Mouse (Mus musculus) heart, embryonic 12.5 days (tissue): ENCODE data around the gene Shisa4. TPM values are rescaled to one million over a fixed set of nuclear protein-coding genes. Genes with fewer than 3 reads are reported as not detected.
"Not testable (repeated sequence)": the region's sequence is repeated elsewhere in the genome, so short reads cannot be mapped to it uniquely, and the experiment has no call there.

ENCODE experiments used
- ATAC-seq: fragments of 200-750 bp; cut with Nextera tagmentation; 2 replicates; pipeline ENCODE4 v1.8.0; 2017; ENCODE audit warnings: moderate TSS enrichment, moderate library complexity; ENCODE audit not compliant: insufficient number of reproducible peaks, low FRiP score
- H3K27ac ChIP-seq: fragments of 300-500 bp; sonication (generic); 2 replicates; pipeline ENCODE4 v1.5.1; 2016; ENCODE audit warnings: mild to moderate bottlenecking, moderate library complexity; ENCODE audit not compliant: poor library complexity, severe bottlenecking
- H3K27me3 ChIP-seq: fragments of 300-500 bp; sonication (generic); replicated peaks from 2 replicates; pipeline ENCODE4 v1.6.1; 2016; ENCODE audit warnings: mild to moderate bottlenecking, moderate library complexity
- H3K36me3 ChIP-seq: fragments of 300-500 bp; sonication (generic); 2 replicates; pipeline ENCODE4 v1.6.1; 2016; ENCODE audit warnings: mild to moderate bottlenecking, moderate library complexity
- H3K4me1 ChIP-seq: fragments of 300-500 bp; sonication (generic); replicated peaks from 2 replicates; pipeline ENCODE4 v1.6.1; 2016; ENCODE audit warnings: mild to moderate bottlenecking
- H3K4me2 ChIP-seq: fragments of 300-500 bp; sonication (generic); 2 replicates; pipeline ENCODE4 v1.6.1; 2016; ENCODE audit warnings: mild to moderate bottlenecking, moderate library complexity
- H3K4me3 ChIP-seq: fragments of 300-500 bp; sonication (generic); 2 replicates; pipeline ENCODE4 v1.5.1; 2016; ENCODE audit warnings: mild to moderate bottlenecking
- H3K9ac ChIP-seq: fragments of 300-500 bp; sonication (generic); 2 replicates; pipeline ENCODE4 v1.6.1; 2016; ENCODE audit warnings: mild to moderate bottlenecking, moderate library complexity
- H3K9me3 ChIP-seq: fragments of 300-500 bp; sonication (generic); replicated peaks from 2 replicates; pipeline ENCODE4 v1.6.1; 2016; ENCODE audit warnings: mild to moderate bottlenecking, moderate library complexity
- WGBS: fragments of 180-500 bp; shearing (Covaris S2); methylation state at CpG from one replicate; pipeline ENCODE4 v1.1.7; 2016; 5-methylcytosine and 5-hydroxymethylcytosine counted together
- polyA plus RNA-seq: library from polyadenylated mRNA; unstranded; fragments of >200 nt; fragmentation: Nextera tagmentation; extraction: Ambion mirVana; gene quantifications from 2 replicates; pipeline ENCODE4 v1.2.1, GENCODE M21; 2016

Gene Shisa4
- polyA plus RNA-seq, 1 experiment from 2014 or later = 33.3 TPM

DNA sequence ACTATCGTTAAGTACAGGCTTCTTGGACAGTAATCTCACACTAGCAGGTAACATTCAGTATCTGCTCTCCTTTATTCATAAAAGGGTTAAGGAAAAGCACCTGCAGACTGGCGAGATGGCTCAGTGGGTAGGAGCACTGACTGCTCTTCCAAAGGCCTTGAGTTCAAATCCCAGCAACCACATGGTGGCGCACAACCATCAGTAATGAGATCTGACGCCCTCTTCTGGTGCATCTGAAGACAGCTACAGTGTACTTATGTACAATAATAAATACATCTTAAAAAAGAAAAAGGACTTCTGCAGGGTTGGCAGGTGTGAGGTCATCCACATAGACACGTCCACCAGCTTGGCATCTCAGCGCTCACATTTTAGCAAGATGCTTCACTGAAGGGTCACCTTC lies 6.5 kb upstream of the Shisa4 start:
- not testable (repeated sequence) for H3K27me3 ChIP-seq, H3K9ac ChIP-seq, ATAC-seq, H3K9me3 ChIP-seq, H3K4me3 ChIP-seq, H3K27ac ChIP-seq, H3K4me2 ChIP-seq
- H3K4me1 ChIP-seq = peaks cover 34% of the 10 kb centered on the region
- 48% methylated on average over 6 of the region's 6 CpGs for WGBS
- peaks cover 45% of the 10 kb centered on the region for H3K36me3 ChIP-seq

DNA sequence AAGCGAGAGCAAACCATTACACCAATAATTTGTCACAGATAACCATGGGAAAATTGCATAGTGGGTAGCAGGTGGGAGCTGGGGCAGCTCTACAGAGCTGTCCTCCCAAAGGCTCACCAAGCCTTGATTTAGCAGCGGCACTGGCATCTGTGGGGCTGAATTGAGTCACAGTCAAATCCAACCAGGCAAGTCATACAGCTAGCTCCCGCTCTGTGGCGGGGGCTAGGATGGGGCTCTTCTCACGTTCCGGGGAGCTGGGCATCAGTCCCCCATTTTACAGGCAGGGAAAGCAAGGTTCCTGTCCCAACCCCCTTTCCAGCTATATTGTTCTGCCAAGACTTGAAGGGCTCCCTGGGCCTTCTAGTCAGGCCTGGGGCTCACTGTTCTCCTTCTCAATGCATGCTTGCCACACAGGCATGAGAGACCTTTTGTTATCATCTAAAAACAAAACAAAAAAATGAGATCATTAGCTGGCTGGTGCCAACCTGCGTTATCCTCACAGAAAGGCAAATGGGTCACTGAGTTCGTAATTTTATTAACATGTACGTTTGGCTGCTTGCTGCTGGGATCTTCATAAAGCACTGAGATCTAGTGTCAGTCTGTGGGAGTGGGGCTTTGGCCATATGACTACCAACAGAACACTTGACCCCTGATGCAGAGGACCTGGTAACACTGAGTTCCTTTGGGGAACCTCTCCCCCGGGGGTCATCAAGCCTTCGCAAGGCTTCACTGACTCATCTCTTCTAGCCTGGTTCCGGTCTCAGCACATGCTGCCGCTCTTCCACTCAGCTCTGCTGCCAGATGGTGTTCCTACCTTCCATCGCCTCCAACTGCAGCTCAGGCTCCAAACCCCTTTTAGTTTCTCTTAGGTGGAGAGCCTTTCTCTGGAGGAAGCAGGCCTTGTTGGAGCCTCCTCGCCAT lies 5.3 kb upstream of the Shisa4 start:
- H3K27ac ChIP-seq = no peak overlapping the region
- H3K4me3 ChIP-seq = no peak overlapping the region
- no peak overlapping the region for H3K4me2 ChIP-seq
- no peak for ATAC-seq
- no peaks in the 10 kb centered on the region for H3K9me3 ChIP-seq
- WGBS = 72% methylated on average over 15 of the region's 15 CpGs
- no peak overlapping the region for H3K9ac ChIP-seq
- peaks cover 37% of the 10 kb centered on the region for H3K4me1 ChIP-seq
- H3K27me3 ChIP-seq = no peaks in the 10 kb centered on the region
- peaks cover 33% of the 10 kb centered on the region for H3K36me3 ChIP-seq

DNA sequence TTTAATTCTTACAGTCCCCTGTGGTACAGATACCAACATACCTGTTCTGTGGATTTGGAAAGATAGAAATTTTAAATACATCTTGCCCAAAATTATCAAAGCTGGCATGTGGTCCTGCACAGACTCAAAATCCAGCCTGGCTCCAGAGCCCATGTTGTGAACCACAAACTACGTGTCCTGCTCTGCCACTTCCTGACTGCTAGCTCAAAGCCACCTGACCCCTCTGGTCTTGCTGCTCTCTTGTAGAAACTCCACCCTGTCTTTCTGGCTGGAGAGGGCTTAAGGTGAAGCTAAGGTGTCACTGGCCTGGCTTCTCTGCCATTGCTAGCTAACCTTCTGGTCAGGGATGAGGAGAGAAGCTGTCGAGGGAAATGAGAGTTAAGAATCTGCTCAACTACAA lies 4.0 kb upstream of the Shisa4 start:
- no peaks in the 10 kb centered on the region for H3K27me3 ChIP-seq
- H3K4me2 ChIP-seq = no peak overlapping the region
- no peak overlapping the region for H3K4me3 ChIP-seq
- 48% methylated on average over 2 of the region's 2 CpGs for WGBS
- no peak for ATAC-seq
- H3K4me1 ChIP-seq = peaks cover 46% of the 10 kb centered on the region
- H3K9me3 ChIP-seq = no peaks in the 10 kb centered on the region
- H3K27ac ChIP-seq = no peak overlapping the region
- no peak overlapping the region for H3K9ac ChIP-seq
- H3K36me3 ChIP-seq = peaks cover 21% of the 10 kb centered on the region

DNA sequence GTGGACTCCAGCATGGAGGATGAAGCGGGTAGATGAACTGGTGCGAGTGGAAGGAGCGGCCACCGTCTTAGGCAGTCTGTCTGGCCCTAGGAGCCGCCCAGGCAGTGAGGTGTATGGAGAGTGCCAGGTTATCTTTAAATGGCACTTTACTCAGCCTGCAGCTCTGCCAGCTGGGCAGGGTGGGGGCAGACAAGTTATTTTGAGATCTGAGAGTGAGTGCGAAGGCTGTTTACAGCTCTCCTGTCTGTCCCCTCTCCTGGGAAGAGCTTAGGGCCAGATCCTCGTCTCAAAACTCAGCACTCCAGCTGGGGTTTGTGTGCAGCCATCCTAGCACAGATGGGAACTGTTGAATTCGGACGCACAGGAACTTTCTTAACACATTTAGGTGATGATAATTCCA lies 3.5 kb upstream of the Shisa4 start:
- no peaks in the 10 kb centered on the region for H3K27me3 ChIP-seq
- no peak overlapping the region for H3K4me3 ChIP-seq
- H3K27ac ChIP-seq = 0 out of 2 replicates have a peak overlapping the region, but pooled peaks have one; percentile 34
- ATAC-seq = no peak
- no peaks in the 10 kb centered on the region for H3K9me3 ChIP-seq
- peak overlapping the region; percentile 48 for H3K4me2 ChIP-seq
- H3K36me3 ChIP-seq = peaks cover 16% of the 10 kb centered on the region
- 33% methylated on average over 9 of the region's 9 CpGs for WGBS
- H3K4me1 ChIP-seq = peaks cover 49% of the 10 kb centered on the region
- peak overlapping the region; percentile 33; the same call in 1 of the 2 replicates for H3K9ac ChIP-seq

DNA sequence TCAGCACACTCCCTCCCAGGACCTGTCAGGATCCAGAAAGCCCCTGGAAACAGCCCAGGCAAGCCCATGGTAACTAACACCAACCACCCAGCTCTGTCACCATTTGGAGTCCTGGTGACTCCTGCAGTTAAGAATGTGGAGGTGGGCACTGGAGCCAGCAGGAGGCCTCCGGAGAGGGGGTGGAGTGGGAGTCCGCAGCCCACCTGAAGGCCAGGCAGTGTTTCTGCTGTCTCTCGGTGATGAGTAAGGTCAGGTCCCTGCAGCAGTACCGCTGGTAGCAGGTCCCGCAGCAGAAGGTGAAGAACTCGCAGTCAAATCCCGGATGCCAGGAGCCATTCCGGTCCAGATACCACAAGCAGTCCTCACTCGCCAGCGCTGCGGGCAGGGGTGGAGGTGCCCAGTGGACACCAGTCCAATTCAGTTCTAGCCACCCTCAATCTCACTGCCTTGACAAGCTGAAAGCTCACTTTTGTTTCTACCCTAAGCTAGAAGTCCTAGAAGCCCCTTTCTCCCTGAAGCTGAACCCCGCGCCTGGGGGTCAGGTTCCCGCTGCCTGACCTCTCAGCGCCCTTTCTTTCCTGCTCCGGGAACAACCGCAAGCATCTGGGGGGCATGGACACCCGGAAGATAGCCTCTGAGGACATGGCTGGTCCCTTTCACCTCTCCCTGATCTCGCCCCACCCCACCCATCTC lies 716 bp downstream of the Shisa4 start:
- H3K4me3 ChIP-seq = peak overlapping the region; percentile 72
- H3K4me1 ChIP-seq = peaks cover 45% of the 10 kb centered on the region
- no peaks in the 10 kb centered on the region for H3K9me3 ChIP-seq
- peaks cover 9% of the 10 kb centered on the region for H3K27me3 ChIP-seq
- peak overlapping the region; percentile 87 for H3K9ac ChIP-seq
- WGBS = 1% methylated on average over 19 of the region's 19 CpGs
- peak overlapping the region; percentile 97 for H3K4me2 ChIP-seq
- no peaks in the 10 kb centered on the region for H3K36me3 ChIP-seq
- ATAC-seq = no peak
- H3K27ac ChIP-seq = peak overlapping the region; percentile 38; the same call in 1 of the 2 replicates

DNA sequence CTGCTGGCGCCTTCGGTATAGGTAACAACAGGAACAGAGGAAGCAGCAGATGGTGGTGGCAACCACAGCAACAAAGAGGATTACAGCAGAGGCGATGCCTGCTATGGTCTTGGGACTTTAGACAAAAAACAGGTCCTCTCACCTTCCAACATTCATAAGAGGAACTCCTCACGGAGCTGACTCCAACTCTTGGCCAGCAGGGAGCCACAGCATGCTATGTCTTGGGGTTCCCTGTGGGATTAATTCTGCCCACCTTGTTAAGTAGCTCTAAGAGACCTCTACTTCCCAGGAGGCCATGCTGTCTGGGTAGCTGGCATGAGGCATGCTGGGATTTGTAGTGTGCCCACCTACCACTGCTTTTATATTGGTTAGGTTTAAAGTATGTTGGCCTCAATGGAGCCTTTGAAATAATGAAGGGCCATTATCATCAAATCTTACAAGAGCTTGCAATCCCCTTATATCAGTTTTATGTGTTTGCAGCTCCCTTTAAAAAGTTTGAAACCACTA lies 1.8 kb downstream of the Shisa4 start:
- Histone ChIP-seq H3K27ac (no peak overlapping the region), H3K4me3 (no peak overlapping the region), H3K4me2 (no peak overlapping the region), H3K27me3 (peaks cover 13% of the 10 kb centered on the region), H3K9ac (no peak overlapping the region), H3K36me3 (no peaks in the 10 kb centered on the region), H3K9me3 (no peaks in the 10 kb centered on the region), H3K4me1 (peaks cover 40% of the 10 kb centered on the region)
- whole genome bisulfite sequencing = 61% methylated on average over 4 of the region's 4 CpGs
- ATAC-seq = no peak

DNA sequence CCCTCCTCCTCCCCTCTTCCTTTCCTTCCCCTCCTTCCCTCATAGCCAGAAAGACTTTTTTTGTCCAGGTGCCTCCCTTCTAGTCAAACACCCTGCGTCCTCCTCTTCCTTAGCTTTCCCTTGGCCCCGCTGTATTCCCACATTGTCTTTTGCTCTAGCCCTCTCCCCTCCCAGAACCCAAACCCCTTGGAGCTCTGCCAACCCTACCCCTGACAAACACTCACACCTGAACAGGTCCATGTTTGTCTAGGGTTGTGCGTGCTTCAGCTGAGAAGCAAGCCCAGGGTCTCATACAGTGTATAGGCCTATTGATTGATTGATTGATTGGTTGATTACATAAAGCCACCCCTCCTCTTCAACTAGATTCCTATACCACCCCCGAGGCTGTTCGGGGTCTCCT lies 5.6 kb downstream of the Shisa4 start:
- peak overlapping the region; percentile 88; the same call in 1 of the 2 replicates for H3K4me2 ChIP-seq
- no peak for ATAC-seq

DNA sequence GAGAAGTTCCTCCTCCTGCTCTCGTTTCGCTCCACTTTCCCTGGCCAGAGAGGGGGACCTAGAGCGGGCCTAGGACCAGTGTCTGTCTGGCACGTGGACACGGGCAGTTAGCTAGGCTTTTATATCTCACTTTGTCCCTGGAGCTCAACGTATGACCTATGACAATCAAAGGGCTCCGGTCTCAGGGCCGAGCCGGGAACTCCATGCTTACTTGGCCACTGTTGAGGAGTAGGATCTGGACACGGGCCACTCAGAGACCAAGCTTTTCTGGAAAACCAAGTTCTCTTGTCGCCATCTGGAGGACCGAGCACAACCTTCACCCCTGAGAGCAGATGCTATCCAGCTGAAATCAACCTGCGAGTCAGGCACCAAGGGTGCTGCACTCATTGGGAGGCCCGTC lies 6.1 kb downstream of the Shisa4 start:
- Histone ChIP-seq H3K36me3 (no peaks in the 10 kb centered on the region), H3K27ac (no peak overlapping the region), H3K9me3 (no peaks in the 10 kb centered on the region), H3K4me3 (peak overlapping the region; percentile 49), H3K9ac (peak overlapping the region; percentile 65), H3K27me3 (peaks cover 17% of the 10 kb centered on the region), H3K4me1 (peaks cover 33% of the 10 kb centered on the region), H3K4me2 (peak overlapping the region; percentile 88)
- WGBS = 8% methylated on average over 14 of the region's 14 CpGs
- no peak for ATAC-seq

More for the DNA sequence above, 5.6 kb downstream of the Shisa4 start:
- Histone ChIP-seq H3K4me3 (no peak overlapping the region), H3K27me3 (peaks cover 17% of the 10 kb centered on the region), H3K36me3 (no peaks in the 10 kb centered on the region), H3K9ac (peak overlapping the region; percentile 65; the same call in 1 of the 2 replicates), H3K27ac (no peak overlapping the region), H3K4me1 (peaks cover 37% of the 10 kb centered on the region), H3K9me3 (no peaks in the 10 kb centered on the region)
- 75% methylated on average over 5 of the region's 5 CpGs for WGBS

DNA sequence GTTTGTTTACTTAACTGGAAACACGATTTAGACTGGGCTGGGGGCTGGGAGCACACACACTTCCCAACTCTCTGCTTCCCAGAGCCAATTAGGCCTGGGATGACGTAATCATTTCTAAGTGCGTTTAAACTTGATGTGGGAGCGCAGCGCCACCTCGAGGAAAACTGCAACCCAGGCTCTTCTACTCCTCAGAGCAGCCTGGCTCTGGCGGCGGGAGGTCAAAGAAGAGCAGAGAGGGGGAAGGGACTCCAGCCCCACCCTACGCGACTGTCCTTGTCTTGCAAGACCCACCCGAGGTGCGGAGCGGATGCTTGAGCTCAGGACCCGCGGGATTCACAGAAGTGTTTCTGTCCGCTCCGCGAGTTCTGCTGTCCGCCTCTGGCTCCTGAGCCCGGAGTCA lies 6.8 kb downstream of the Shisa4 start:
- H3K9me3 ChIP-seq = no peaks in the 10 kb centered on the region
- under 1% methylated on average over 20 of the region's 20 CpGs for WGBS
- H3K27me3 ChIP-seq = peaks cover 17% of the 10 kb centered on the region
- ATAC-seq = peak; percentile 42
- H3K4me2 ChIP-seq = peak overlapping the region; percentile 88
- H3K4me1 ChIP-seq = peaks cover 29% of the 10 kb centered on the region
- H3K27ac ChIP-seq = no peak overlapping the region
- H3K9ac ChIP-seq = peak overlapping the region; percentile 65
- no peaks in the 10 kb centered on the region for H3K36me3 ChIP-seq
- peak overlapping the region; percentile 49 for H3K4me3 ChIP-seq

DNA sequence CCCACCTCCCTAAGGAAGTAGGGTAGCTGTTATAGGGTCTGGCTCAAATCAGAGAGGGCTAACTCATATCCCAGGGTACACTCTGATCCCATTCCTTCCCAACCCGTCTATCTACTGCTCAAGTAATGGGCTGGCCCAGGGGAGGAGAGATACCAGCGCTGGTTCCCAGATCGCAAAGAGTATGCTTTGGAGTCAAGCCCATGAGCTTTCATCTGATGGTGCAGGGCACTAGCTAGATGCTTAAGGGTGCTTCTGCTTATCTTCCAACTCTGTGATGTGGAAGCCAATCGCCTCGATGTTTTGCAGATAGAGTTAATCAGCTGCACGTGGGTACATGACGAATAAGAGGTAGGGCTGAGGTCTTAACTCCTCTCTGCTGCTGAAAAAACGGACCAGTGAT lies 7.4 kb downstream of the Shisa4 start:
- WGBS = 50% methylated on average over 8 of the region's 8 CpGs
- no peak for ATAC-seq
- H3K4me2 ChIP-seq = no peak overlapping the region

DNA sequence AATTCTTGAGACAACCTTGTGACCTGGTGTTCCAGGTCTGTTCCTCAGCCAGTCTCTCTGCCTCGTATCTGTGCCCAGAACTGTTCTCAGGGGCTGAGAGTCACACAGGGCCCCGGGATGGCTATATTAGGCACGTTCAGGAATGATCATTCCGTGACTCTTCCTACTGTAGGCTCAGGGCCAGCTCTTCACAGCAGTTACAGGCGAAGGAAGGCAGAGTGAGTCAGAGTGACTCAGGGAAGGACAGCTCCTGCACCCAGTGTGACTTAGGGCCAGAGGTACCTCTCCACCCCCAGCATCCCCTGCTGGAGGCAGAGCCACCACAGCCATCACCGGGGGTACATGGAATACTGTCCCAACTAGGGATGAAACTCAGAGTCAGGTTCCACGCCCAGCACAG lies 8.0 kb downstream of the Shisa4 start:
- no peak overlapping the region for H3K9ac ChIP-seq
- WGBS = 51% methylated on average over 7 of the region's 7 CpGs
- H3K27me3 ChIP-seq = peaks cover 14% of the 10 kb centered on the region
- no peak for ATAC-seq
- peaks cover 2% of the 10 kb centered on the region; the same call in 1 of the 2 replicates for H3K9me3 ChIP-seq
- no peaks in the 10 kb centered on the region for H3K36me3 ChIP-seq
- no peak overlapping the region for H3K4me3 ChIP-seq
- H3K4me2 ChIP-seq = no peak overlapping the region
- H3K27ac ChIP-seq = no peak overlapping the region
- H3K4me1 ChIP-seq = peaks cover 24% of the 10 kb centered on the region

More for the DNA sequence above, 7.4 kb downstream of the Shisa4 start:
- Histone ChIP-seq H3K9ac (no peak overlapping the region), H3K27me3 (peaks cover 14% of the 10 kb centered on the region), H3K27ac (no peak overlapping the region), H3K4me3 (no peak overlapping the region), H3K9me3 (no peaks in the 10 kb centered on the region), H3K4me1 (peaks cover 24% of the 10 kb centered on the region), H3K36me3 (no peaks in the 10 kb centered on the region)
